Mouse (Mus musculus) liver, embryonic 12.5 days (tissue): ENCODE results near the gene Ptpn21. TPM values are rescaled to one million over a fixed set of nuclear protein-coding genes. Genes with fewer than 3 reads are reported as not detected.

ENCODE experiments used
- ATAC-seq: fragments of 200-750 bp; cut with Nextera tagmentation; 2 replicates; pipeline ENCODE4 v1.8.0; 2017; ENCODE audit warnings: moderate number of reproducible peaks, mild to moderate bottlenecking, moderate library complexity
- H3K27ac ChIP-seq: fragments of 300-500 bp; sonication (generic); 2 replicates; pipeline ENCODE4 v1.5.1; 2016; ENCODE audit warnings: mild to moderate bottlenecking
- H3K27me3 ChIP-seq: fragments of 300-500 bp; sonication (generic); replicated peaks from 2 replicates; pipeline ENCODE4 v1.6.1; 2016; ENCODE audit warnings: mild to moderate bottlenecking, moderate library complexity
- H3K36me3 ChIP-seq: fragments of 300-500 bp; sonication (generic); 2 replicates; pipeline ENCODE4 v1.6.1; 2016; ENCODE audit warnings: mild to moderate bottlenecking, moderate library complexity
- H3K4me1 ChIP-seq: fragments of 300-500 bp; sonication (generic); 2 replicates; pipeline ENCODE4 v1.6.1; 2016
- H3K4me2 ChIP-seq: fragments of 300-500 bp; sonication (generic); 2 replicates; pipeline ENCODE4 v1.6.1; 2016; ENCODE audit warnings: mild to moderate bottlenecking, moderate library complexity
- H3K4me3 ChIP-seq: fragments of 300-500 bp; sonication (generic); 2 replicates; pipeline ENCODE4 v1.5.1; 2016; ENCODE audit warnings: mild to moderate bottlenecking, moderate library complexity
- H3K9ac ChIP-seq: fragments of 300-500 bp; sonication (generic); 2 replicates; pipeline ENCODE4 v1.6.1; 2016; ENCODE audit warnings: mild to moderate bottlenecking, moderate library complexity
- H3K9me3 ChIP-seq: fragments of 300-500 bp; sonication (generic); replicated peaks from 2 replicates; pipeline ENCODE4 v1.6.1; 2016; ENCODE audit warnings: mild to moderate bottlenecking, moderate library complexity
- WGBS: fragments of 180-500 bp; shearing (Covaris S2); methylation state at CpG from one replicate; pipeline ENCODE4 v1.1.7; 2016; ENCODE audit not compliant: insufficient replicate concordance; 5-methylcytosine and 5-hydroxymethylcytosine counted together
- polyA plus RNA-seq: library from polyadenylated mRNA; unstranded; fragments of >200 nt; fragmentation: Nextera tagmentation; extraction: Ambion mirVana; gene quantifications from 2 replicates; pipeline ENCODE4 v1.2.1, GENCODE M21; 2016

Ptpn21 gene
- polyA plus RNA-seq, 1 experiment from 2014 or later: 2.4 TPM

GRCm38 (mm10) chr12:98677336-98677735 is 59.9 kb downstream of the Ptpn21 start:
- Histone ChIP-seq H3K27me3 (no peaks in the 10 kb centered on the region), H3K27ac (no peak overlapping the region), H3K4me1 (peaks cover 11% of the 10 kb centered on the region), H3K9ac (no peak overlapping the region), H3K9me3 (no peaks in the 10 kb centered on the region), H3K4me2 (peak overlapping the region; percentile 31; the same call in 1 of the 2 replicates), H3K36me3 (peaks cover 17% of the 10 kb centered on the region), H3K4me3 (no peak overlapping the region)
- WGBS: 36% methylated on average over 14 of the region's 14 CpGs
- no peak for ATAC-seq

GRCm38 (mm10) chr12:98676861-98677260 is 60.3 kb downstream of the Ptpn21 start:
- Histone ChIP-seq H3K4me2 (peak overlapping the region; percentile 31; the same call in 1 of the 2 replicates), H3K4me3 (no peak overlapping the region), H3K9ac (no peak overlapping the region), H3K27me3 (no peaks in the 10 kb centered on the region), H3K9me3 (no peaks in the 10 kb centered on the region), H3K36me3 (peaks cover 16% of the 10 kb centered on the region), H3K4me1 (peaks cover 11% of the 10 kb centered on the region), H3K27ac (no peak overlapping the region)
- WGBS: 87% methylated on average over 6 of the region's 6 CpGs
- ATAC-seq: no peak

- Histone ChIP-seq H3K4me1 (peaks cover 11% of the 10 kb centered on the region), H3K27me3 (no peaks in the 10 kb centered on the region), H3K9ac (0 out of 2 replicates have a peak overlapping the region, but pooled peaks have one; percentile 4), H3K9me3 (no peaks in the 10 kb centered on the region), H3K36me3 (peaks cover 7% of the 10 kb centered on the region), H3K4me2 (peak overlapping the region; percentile 58), H3K27ac (0 out of 2 replicates have a peak overlapping the region, but pooled peaks have one; percentile 51), H3K4me3 (no peak overlapping the region; the same call in 1 of the 2 replicates)
- 6% methylated on average over 9 of the region's 9 CpGs for WGBS
- ATAC-seq: peak; percentile 80
Observed at GRCm38 (mm10) chr12:98674627-98675143, 62.5 kb downstream of the Ptpn21 start.

GRCm38 (mm10) chr12:98673879-98674278 is 63.3 kb downstream of the Ptpn21 start:
- Histone ChIP-seq H3K36me3 (peaks cover 5% of the 10 kb centered on the region; the same call in 1 of the 2 replicates), H3K27ac (no peak overlapping the region), H3K4me1 (peaks cover 11% of the 10 kb centered on the region), H3K4me2 (no peak overlapping the region), H3K9ac (no peak overlapping the region), H3K4me3 (no peak overlapping the region), H3K9me3 (no peaks in the 10 kb centered on the region), H3K27me3 (no peaks in the 10 kb centered on the region)
- ATAC-seq: no peak
- WGBS: 46% methylated on average over 6 of the region's 6 CpGs

- Histone ChIP-seq H3K4me3 (no peak overlapping the region), H3K9me3 (no peaks in the 10 kb centered on the region), H3K27me3 (no peaks in the 10 kb centered on the region), H3K36me3 (no peaks in the 10 kb centered on the region), H3K4me1 (peaks cover 6% of the 10 kb centered on the region; the same call in 1 of the 2 replicates), H3K9ac (no peak overlapping the region), H3K4me2 (no peak overlapping the region), H3K27ac (no peak overlapping the region)
- WGBS: 63% methylated on average over 4 of the region's 4 CpGs
- ATAC-seq: no peak
Observed at GRCm38 (mm10) chr12:98670429-98670828, 66.8 kb downstream of the Ptpn21 start.

- Histone ChIP-seq H3K36me3 (no peaks in the 10 kb centered on the region), H3K27ac (no peak overlapping the region), H3K4me2 (no peak overlapping the region), H3K27me3 (no peaks in the 10 kb centered on the region), H3K9me3 (no peaks in the 10 kb centered on the region), H3K4me3 (no peak overlapping the region), H3K9ac (no peak overlapping the region), H3K4me1 (peaks cover 6% of the 10 kb centered on the region; the same call in 1 of the 2 replicates)
- no peak for ATAC-seq
- WGBS: 65% methylated on average over 5 of the region's 5 CpGs
Observed at GRCm38 (mm10) chr12:98669864-98670263, 67.3 kb downstream of the Ptpn21 start.

- no peaks in the 10 kb centered on the region for H3K27me3 ChIP-seq
- H3K9ac ChIP-seq: no peak overlapping the region
- ATAC-seq: no peak
- no peaks in the 10 kb centered on the region for H3K36me3 ChIP-seq
- no peaks in the 10 kb centered on the region for H3K4me1 ChIP-seq
- no peak overlapping the region for H3K27ac ChIP-seq
- H3K4me2 ChIP-seq: no peak overlapping the region
- WGBS: 80% methylated on average over 10 of the region's 10 CpGs
- no peak overlapping the region for H3K4me3 ChIP-seq
- H3K9me3 ChIP-seq: no peaks in the 10 kb centered on the region
Observed at GRCm38 (mm10) chr12:98669086-98669485, 68.1 kb downstream of the Ptpn21 start.

- H3K27me3 ChIP-seq: no peaks in the 10 kb centered on the region
- no peaks in the 10 kb centered on the region for H3K36me3 ChIP-seq
- no peak overlapping the region for H3K27ac ChIP-seq
- no peaks in the 10 kb centered on the region for H3K4me1 ChIP-seq
- no peak for ATAC-seq
- no peak overlapping the region for H3K4me2 ChIP-seq
- H3K9ac ChIP-seq: no peak overlapping the region
- no peaks in the 10 kb centered on the region for H3K9me3 ChIP-seq
- no peak overlapping the region for H3K4me3 ChIP-seq
- 68% methylated on average over 10 of the region's 10 CpGs for WGBS
Observed at GRCm38 (mm10) chr12:98668132-98668814, 68.9 kb downstream of the Ptpn21 start.

- WGBS: 81% methylated on average over 7 of the region's 7 CpGs
- no peaks in the 10 kb centered on the region for H3K27me3 ChIP-seq
- no peak overlapping the region for H3K4me2 ChIP-seq
- ATAC-seq: no peak
- no peaks in the 10 kb centered on the region for H3K4me1 ChIP-seq
- no peaks in the 10 kb centered on the region for H3K9me3 ChIP-seq
- H3K27ac ChIP-seq: no peak overlapping the region
- peaks cover 10% of the 10 kb centered on the region; the same call in 1 of the 2 replicates for H3K36me3 ChIP-seq
- H3K4me3 ChIP-seq: no peak overlapping the region
- no peak overlapping the region for H3K9ac ChIP-seq
Observed at GRCm38 (mm10) chr12:98662617-98663016, 74.6 kb downstream of the Ptpn21 start.

- Histone ChIP-seq H3K4me2 (no peak overlapping the region), H3K27ac (no peak overlapping the region), H3K9ac (no peak overlapping the region), H3K4me1 (no peaks in the 10 kb centered on the region), H3K9me3 (no peaks in the 10 kb centered on the region), H3K27me3 (no peaks in the 10 kb centered on the region), H3K4me3 (no peak overlapping the region), H3K36me3 (no peaks in the 10 kb centered on the region)
- WGBS: 45% methylated on average over 2 of the region's 2 CpGs
- ATAC-seq: no peak
Observed at GRCm38 (mm10) chr12:98656873-98657272, 80.3 kb downstream of the Ptpn21 start.

GRCm38 (mm10) chr12:98644852-98645251 is 92.4 kb downstream of the Ptpn21 start:
- Histone ChIP-seq H3K4me1 (no peaks in the 10 kb centered on the region), H3K4me3 (no peak overlapping the region), H3K9me3 (no peaks in the 10 kb centered on the region), H3K36me3 (no peaks in the 10 kb centered on the region), H3K27ac (no peak overlapping the region), H3K9ac (no peak overlapping the region), H3K4me2 (no peak overlapping the region), H3K27me3 (no peaks in the 10 kb centered on the region)
- no peak for ATAC-seq

GRCm38 (mm10) chr12:98628260-98628970 is 108.8 kb downstream of the Ptpn21 start:
- no peaks in the 10 kb centered on the region for H3K9me3 ChIP-seq
- H3K4me3 ChIP-seq: peak overlapping the region; percentile 78
- H3K27me3 ChIP-seq: no peaks in the 10 kb centered on the region
- peak overlapping the region; percentile 83 for H3K4me2 ChIP-seq
- no peak overlapping the region for H3K27ac ChIP-seq
- H3K36me3 ChIP-seq: no peaks in the 10 kb centered on the region
- H3K9ac ChIP-seq: peak overlapping the region; percentile 65
- WGBS: 4% methylated on average over 16 of the region's 16 CpGs
- H3K4me1 ChIP-seq: peaks cover 7% of the 10 kb centered on the region
- peak; percentile 89 for ATAC-seq
